Mouse (Mus musculus) kidney, adult 2 months (tissue): ENCODE measurements around the gene Mrps2.

Experiments used
- CTCF ChIP-seq: fragments of 200-500 bp; conservative IDR thresholded peaks from 2 replicates; pipeline ENCODE4 v1.5.1; 2011; ENCODE audit warnings: low read depth, mild to moderate bottlenecking, control low read depth, low read length, moderate library complexity, mixed read lengths; ENCODE audit not compliant: insufficient read depth, insufficient read length
- POLR2A ChIP-seq: fragments of 200-500 bp; IDR thresholded peaks from one replicate; pipeline ENCODE4 v1.6.1; 2011; ENCODE audit warnings: low read depth, low read length, control low read depth

DNA sequence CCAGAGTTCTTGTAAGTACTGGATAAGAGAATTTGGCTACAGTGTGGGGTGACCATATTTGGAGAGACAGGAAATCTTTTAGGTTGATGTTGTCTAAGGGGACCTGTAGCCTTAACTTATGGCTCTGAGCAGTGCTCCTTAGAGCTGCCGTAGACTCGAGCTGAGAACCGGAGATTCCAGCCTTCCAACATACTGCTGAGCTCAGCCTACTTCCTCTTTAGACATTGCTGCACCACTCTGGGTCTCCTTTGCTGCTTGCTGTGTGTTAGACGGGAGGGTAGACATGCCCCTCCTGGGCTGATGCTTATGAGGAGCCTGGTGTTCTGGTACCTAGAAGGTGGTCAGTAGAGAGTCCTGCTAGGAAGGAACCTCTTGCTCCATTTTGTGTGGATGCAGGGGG is 30.6 kb downstream of the Mrps2 start:
- TF ChIP-seq POLR2A (no peak), CTCF (no peak)
